Mouse (Mus musculus) embryonic fibroblast, embryonic 13.5 days (primary cell): ENCODE results near the gene Hibadh.

Experiments used
- CTCF ChIP-seq: IDR thresholded peaks from 2 replicates; pipeline ENCODE4 v1.5.1; 2011; ENCODE audit warnings: mild to moderate bottlenecking, control low read depth, low read length, moderate library complexity, borderline replicate concordance; ENCODE audit not compliant: insufficient read depth
- POLR2A ChIP-seq: IDR thresholded peaks from 2 replicates; pipeline ENCODE4 v1.6.1; 2011; ENCODE audit warnings: low read depth, mild to moderate bottlenecking, control low read depth, low read length, moderate library complexity

DNA sequence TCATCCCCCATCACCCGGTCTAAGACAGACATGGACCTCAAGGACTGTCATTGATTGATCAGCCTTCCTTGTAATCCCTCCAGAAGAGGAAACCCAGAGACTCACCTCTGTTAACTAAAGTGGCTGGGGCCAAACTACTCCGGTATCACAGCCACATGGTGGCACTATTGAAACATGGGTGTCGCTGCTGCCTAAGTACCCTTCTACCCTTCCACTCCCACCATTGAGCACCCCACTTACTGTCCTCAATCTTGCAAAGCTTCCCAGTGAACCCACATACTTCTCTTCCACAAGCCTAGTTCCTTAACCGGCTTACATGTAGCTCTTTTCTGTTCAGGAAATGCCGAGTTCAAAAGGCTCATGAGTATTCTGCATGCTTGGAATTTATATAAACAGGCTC, 22.8 kb upstream of the Hibadh start:
- TF ChIP-seq CTCF, result peak; percentile 16; the same call in 1 of the 2 replicates
- TF ChIP-seq POLR2A, result no peak
